Mouse (Mus musculus): ENCODE results near the gene Cdh13.

DNA sequence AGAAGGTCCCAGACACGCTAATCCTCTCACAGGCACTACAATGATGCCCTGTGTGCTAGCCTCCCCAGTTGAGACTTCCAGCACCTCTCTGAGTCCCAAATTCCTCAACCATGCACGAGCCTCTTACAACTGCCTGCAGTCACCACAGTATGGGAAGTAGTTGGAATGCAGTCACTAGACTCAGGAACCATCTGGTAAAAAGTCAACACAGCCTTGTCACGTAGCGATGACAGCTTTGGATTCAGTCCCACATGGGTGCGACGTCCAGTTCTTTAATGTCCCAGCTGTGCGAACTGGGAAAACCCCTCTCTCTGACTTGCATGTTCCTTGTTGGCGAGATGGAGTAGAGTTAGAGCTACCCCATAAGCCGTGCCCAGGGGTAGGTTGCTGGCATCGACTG, 139.1 kb downstream of the Cdh13 start:
- no peak for TF ChIP-seq CTCF (IDR thresholded peaks at IDR 0.05; ENCODE audit: control insufficient read depth, insufficient read depth, insufficient read length)
- TF ChIP-seq USF1 (IDR thresholded peaks at IDR 0.05; ENCODE audit: low read depth) = no peak
- no peak for TF ChIP-seq MYOG (IDR thresholded peaks at IDR 0.05; ENCODE audit: control insufficient read depth, extremely low read depth, insufficient read length)
- TF ChIP-seq MYOD1 (IDR thresholded peaks at IDR 0.05; ENCODE audit: control insufficient read depth, insufficient read length, low read depth) = no peak
- no peak for TF ChIP-seq FOSL1 (IDR thresholded peaks at IDR 0.05; ENCODE audit: insufficient read depth, low read length, poor library complexity, severe bottlenecking)
